Mouse (Mus musculus): Measurements from ENCODE around the gene Zfp143. TPM values are rescaled to one million over a fixed set of nuclear protein-coding genes. Genes with fewer than 3 reads are reported as not detected.
"Not testable (repeated sequence)": the region's sequence is repeated elsewhere in the genome, so short reads cannot be mapped to it uniquely, and the experiment has no call there.

Zfp143 gene
- polyA plus RNA-seq, 1 experiment from 2014 or later = 26.0 TPM

DNA sequence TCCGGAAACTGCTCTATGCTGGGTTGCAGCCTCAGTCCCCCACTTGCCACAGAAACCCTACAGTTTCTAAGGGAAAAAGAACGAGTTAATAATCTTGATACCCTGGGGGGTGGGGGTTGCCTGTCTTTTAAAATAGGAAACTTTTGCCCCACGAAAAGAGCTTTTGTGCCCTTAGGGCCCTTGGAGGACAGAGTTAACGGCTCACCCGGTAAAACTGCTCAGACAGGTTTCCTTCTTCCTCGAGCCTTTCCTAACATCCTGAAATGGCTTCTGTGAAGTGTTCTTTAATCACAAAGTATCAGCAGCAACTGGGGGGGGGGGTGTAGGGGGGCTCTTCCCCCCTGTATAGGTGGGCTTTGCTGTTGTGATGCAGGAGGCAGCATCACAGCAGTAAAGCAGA is 39.8 kb downstream of the Zfp143 start:
- WGBS = 52% methylated on average over 6 of the region's 6 CpGs
- Histone ChIP-seq H3K36me3 (peaks cover 11% of the 10 kb centered on the region), H3K27me3 (replicated peaks) (no peaks in the 10 kb centered on the region), H3K27ac (no peak overlapping the region), H3K4me2 (replicated peaks) (no peak overlapping the region), H3K9me3 (no peaks in the 10 kb centered on the region), H3K9ac (no peak overlapping the region), H3K4me1 (no peaks in the 10 kb centered on the region), H3K4me3 (no peak overlapping the region)
- no peak for ATAC-seq (ENCODE audit: low FRiP score, low read depth)

DNA sequence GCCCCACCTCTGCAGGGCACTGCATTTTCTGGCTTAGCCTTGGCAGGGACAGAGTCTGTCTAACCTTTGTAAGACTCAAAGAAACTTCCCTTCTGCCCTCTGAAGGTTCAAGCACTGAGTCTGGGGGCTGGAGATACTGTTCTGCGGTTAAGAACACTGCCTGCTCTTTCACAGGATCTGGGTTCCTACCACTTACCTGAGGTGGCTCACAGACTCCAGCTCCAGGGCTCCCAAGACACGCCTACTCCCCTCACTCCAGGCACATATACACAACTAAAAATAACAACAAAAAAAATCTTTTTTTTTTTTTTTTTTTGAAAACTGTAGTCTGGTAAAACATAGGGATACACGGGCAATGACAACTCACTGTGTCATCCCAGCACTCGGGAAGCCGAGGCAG is 40.2 kb downstream of the Zfp143 start:
- H3K27ac ChIP-seq = no peak overlapping the region
- H3K27me3 ChIP-seq (replicated peaks) = no peaks in the 10 kb centered on the region
- H3K9me3 ChIP-seq = no peaks in the 10 kb centered on the region
- no peak overlapping the region for H3K9ac ChIP-seq
- WGBS = 80% methylated on average over 5 of the region's 5 CpGs
- no peak overlapping the region for H3K4me3 ChIP-seq
- H3K4me2 ChIP-seq (replicated peaks) = no peak overlapping the region
- no peak for ATAC-seq (ENCODE audit: low FRiP score, low read depth)
- peaks cover 7% of the 10 kb centered on the region for H3K36me3 ChIP-seq
- no peaks in the 10 kb centered on the region for H3K4me1 ChIP-seq

DNA sequence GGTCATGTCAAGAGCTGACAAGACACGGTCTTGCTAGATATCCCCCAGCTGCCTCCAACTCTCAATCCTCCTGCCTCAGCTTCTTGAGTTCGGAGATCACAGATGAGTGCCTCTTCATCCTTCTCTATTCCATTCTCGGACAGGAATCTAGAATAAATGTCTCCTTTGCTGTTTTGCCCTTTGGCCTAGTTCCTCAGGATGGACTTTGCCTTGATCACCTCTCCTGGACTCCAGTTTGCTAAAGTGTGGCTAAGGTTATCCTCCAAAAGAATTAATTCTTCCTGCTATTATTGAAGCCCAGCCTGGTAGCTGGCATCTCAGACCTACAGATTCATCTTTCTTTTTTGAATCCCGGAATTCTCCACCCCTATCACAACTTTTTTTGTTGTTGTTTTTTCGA is 44.0 kb downstream of the Zfp143 start:
- Histone ChIP-seq H3K27me3 (replicated peaks) (no peaks in the 10 kb centered on the region), H3K36me3 (no peaks in the 10 kb centered on the region), H3K27ac (no peak overlapping the region), H3K4me2 (replicated peaks) (no peak overlapping the region), H3K4me3 (no peak overlapping the region), H3K4me1 (peaks cover 7% of the 10 kb centered on the region; the same call in 1 of the 2 replicates), H3K9me3 (no peaks in the 10 kb centered on the region), H3K9ac (no peak overlapping the region)
- WGBS = 85% methylated on average over 5 of the region's 5 CpGs
- no peak for ATAC-seq (ENCODE audit: low FRiP score, low read depth)

DNA sequence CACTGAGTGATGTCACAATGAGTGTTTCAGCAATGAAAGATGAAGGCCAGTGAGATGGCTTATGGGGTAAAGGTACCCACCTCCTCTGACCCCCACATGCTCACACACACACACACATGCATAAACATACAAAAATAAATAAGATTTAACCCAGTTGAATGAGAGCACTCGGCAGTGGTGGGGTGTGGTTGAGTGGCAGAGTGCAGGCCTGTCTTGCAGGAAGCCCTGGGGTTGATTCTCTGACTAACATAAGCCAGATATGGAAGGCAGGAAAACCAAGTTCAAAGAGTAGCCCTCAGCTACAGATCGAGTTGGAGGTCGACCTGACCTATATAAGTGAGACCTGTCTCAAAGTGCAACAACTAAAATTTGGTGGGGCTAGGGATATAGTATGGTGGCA is 45.6 kb downstream of the Zfp143 start:
- peaks cover 7% of the 10 kb centered on the region; the same call in 1 of the 2 replicates for H3K4me1 ChIP-seq
- H3K27ac ChIP-seq = no peak overlapping the region
- no peak overlapping the region for H3K9ac ChIP-seq
- H3K4me2 ChIP-seq (replicated peaks) = no peak overlapping the region
- no peaks in the 10 kb centered on the region for H3K9me3 ChIP-seq
- no peak for ATAC-seq (ENCODE audit: low FRiP score, low read depth)
- no peaks in the 10 kb centered on the region for H3K27me3 ChIP-seq (replicated peaks)
- H3K4me3 ChIP-seq = no peak overlapping the region
- WGBS = 75% methylated on average over 3 of the region's 3 CpGs
- no peaks in the 10 kb centered on the region for H3K36me3 ChIP-seq

DNA sequence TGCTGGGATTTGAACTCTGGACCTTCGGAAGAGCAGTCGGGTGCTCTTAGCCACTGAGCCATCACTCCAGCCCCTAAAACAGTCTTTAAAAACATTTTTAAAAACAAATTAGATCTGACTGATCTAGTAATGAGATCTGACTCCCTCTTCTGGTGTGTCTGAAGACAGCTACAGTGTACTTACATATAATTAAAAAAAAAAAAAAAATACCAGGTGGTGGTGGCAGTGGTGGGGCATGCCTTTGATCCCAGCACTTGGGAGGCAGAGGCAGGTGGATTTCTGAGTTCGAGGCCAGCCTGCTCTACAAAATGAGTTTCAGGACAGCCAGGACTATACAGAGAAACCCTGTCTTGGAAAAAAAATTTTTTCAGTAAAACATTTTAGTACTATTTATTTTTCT is 47.5 kb downstream of the Zfp143 start:
- WGBS = 97% methylated on average over 3 of the region's 3 CpGs
- not testable (repeated sequence) for ATAC-seq (ENCODE audit: low FRiP score, low read depth); H3K4me1 ChIP-seq; H3K4me3 ChIP-seq; H3K27me3 ChIP-seq (replicated peaks); H3K27ac ChIP-seq; H3K9me3 ChIP-seq; H3K9ac ChIP-seq; H3K4me2 ChIP-seq (replicated peaks); H3K36me3 ChIP-seq

DNA sequence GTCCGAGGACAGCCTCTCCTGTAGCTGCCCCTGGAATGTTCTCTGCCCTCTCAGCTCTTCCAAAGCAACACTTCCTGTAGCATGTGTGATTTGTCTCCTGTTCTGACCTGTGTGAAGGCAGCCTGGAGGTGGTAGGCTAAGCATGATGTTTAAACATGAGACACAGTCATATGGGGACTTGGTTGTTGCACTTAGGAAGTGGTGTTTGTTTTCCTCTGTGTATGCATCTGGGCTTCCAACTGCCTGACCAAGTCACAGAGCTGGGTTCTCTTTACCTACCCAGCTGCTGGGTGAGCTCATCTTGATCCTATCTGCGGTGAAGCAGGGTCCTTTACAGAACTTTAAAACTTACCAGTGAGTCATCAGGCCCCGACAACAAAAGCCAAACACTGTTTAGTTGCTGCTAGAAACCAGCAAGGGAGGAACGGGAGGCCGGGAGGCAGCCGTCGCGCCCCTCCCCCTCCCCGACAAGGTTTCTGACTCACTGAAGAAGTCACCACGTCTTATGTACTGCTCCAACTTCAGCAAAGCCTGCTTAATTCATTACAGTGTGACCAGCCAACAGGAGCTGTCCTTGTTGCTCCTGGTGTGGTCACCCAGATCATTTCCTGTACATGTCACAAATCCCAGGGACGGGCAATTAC is 48.1 kb downstream of the Zfp143 start:
- no peak overlapping the region for H3K27ac ChIP-seq
- H3K36me3 ChIP-seq = no peaks in the 10 kb centered on the region
- H3K4me1 ChIP-seq = peaks cover 7% of the 10 kb centered on the region; the same call in 1 of the 2 replicates
- H3K9me3 ChIP-seq = no peaks in the 10 kb centered on the region
- no peak overlapping the region for H3K4me3 ChIP-seq
- H3K4me2 ChIP-seq (replicated peaks) = no peak overlapping the region; the same call in 1 of the 2 replicates
- H3K9ac ChIP-seq = 0 out of 2 replicates have a peak overlapping the region, but pooled peaks have one; percentile 5
- WGBS = 18% methylated on average over 11 of the region's 11 CpGs
- H3K27me3 ChIP-seq (replicated peaks) = no peaks in the 10 kb centered on the region
- ATAC-seq (ENCODE audit: low FRiP score, low read depth) = no peak

DNA sequence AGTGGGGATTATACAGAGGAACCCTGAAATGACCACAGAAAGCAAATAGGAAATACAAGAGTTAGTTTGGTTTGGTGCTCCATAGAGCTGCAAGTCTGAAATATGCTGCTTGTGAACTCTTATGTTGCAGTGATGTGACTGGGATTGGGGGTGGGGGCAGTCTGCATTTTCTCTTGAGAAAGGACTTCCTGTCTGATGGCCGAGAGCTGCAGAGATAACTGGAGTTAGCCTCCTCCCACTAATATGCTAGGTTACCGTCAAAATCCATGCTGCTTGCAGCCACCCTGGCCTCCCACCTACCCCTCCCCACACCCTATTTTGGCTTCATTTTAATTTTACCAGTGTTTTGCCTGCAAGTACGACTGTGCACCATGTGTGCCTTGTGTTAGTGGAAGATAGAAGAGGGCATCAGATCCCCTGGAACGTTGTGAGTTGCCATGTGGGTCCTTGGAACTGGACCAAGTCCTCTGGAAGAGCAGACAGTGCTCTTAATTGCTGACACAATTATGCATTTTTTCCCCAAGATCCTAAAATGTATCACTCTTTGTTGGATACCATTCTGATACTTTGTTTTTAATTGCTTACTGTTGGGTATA is 49.1 kb downstream of the Zfp143 start:
- Histone ChIP-seq H3K4me3 (no peak overlapping the region), H3K9ac (no peak overlapping the region), H3K27me3 (replicated peaks) (no peaks in the 10 kb centered on the region), H3K27ac (no peak overlapping the region), H3K9me3 (no peaks in the 10 kb centered on the region), H3K4me2 (replicated peaks) (no peak overlapping the region), H3K4me1 (peaks cover 7% of the 10 kb centered on the region; the same call in 1 of the 2 replicates), H3K36me3 (no peaks in the 10 kb centered on the region)
- WGBS = 60% methylated on average over 4 of the region's 4 CpGs
- no peak for ATAC-seq (ENCODE audit: low FRiP score, low read depth)

DNA sequence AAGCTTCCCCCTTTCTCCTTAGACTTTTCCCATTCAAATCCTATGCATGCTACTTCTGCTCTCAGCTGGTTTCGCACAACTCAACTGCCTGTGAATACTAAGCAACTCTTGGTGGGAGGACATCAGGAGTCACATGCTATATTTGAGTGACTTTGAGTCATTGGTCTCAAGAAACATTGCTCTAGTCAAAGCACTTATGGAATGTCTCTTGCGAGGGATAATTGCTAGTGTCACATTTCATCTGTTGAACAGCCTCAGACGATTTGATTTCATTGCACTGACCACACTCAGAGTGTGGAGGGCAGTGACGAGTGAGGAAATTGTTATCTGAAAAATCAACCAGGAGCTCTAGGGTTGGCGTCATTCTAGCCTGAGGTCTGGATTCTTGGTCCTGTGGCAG is 53.7 kb downstream of the Zfp143 start:
- Histone ChIP-seq H3K27ac (no peak overlapping the region), H3K4me2 (replicated peaks) (no peak overlapping the region), H3K4me1 (no peaks in the 10 kb centered on the region), H3K27me3 (replicated peaks) (no peaks in the 10 kb centered on the region), H3K4me3 (no peak overlapping the region), H3K9ac (no peak overlapping the region), H3K36me3 (no peaks in the 10 kb centered on the region), H3K9me3 (no peaks in the 10 kb centered on the region)
- 68% methylated on average over 5 of the region's 5 CpGs for WGBS
- ATAC-seq (ENCODE audit: low FRiP score, low read depth) = no peak

DNA sequence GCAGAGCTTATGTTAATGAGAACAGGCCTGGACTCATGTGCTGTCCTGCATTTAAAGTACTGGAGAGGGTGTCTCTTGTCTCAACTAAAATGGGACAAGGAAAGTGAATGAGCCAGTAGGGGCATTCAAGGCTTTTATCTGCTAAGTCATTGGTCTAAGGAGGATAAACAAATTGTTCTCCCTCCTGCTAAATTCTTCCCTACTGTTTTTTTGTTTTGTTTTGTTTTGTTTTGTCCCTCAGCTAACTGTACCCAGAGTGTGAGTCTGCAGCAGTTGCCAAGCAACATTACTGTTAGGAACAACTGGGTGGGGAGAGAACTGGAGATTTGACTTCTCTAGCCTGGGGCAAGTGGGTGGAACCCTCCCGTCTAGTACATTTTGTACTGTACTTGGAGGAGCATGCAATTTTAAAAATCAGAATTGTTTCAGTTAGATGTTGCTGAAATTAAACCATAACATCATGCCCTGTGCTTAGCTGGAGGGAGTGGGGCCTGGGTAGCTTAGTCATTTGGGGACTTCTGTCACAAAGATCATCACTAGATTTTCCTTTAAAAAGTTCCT is 55.8 kb downstream of the Zfp143 start:
- Histone ChIP-seq H3K9ac (no peak overlapping the region), H3K27me3 (replicated peaks) (no peaks in the 10 kb centered on the region), H3K4me3 (no peak overlapping the region), H3K4me1 (no peaks in the 10 kb centered on the region), H3K36me3 (no peaks in the 10 kb centered on the region), H3K27ac (no peak overlapping the region), H3K9me3 (no peaks in the 10 kb centered on the region), H3K4me2 (replicated peaks) (no peak overlapping the region)
- 37% methylated on average over 1 of the region's 1 CpGs for WGBS
- ATAC-seq (ENCODE audit: low FRiP score, low read depth) = no peak

DNA sequence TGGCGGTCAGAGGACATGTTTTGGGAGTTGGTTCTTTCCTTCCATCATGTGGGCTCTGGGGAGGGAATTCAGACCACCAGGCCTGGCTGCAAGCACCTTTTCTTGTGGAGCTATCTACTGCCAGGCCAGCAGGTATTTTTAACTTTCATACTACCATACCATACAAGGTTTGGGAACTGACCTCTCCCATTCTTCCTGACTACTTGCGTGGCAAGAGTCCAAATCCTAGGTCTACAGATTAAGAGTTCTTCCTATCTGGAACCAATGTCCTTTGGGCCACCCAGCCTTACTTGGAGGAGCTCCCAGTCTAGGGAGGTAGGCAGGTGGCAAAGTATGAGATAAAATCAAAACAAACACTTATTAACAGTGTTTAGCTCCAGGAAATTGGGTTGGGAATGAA is 57.4 kb downstream of the Zfp143 start:
- Histone ChIP-seq H3K9ac (no peak overlapping the region), H3K9me3 (no peaks in the 10 kb centered on the region), H3K4me2 (replicated peaks) (no peak overlapping the region), H3K27me3 (replicated peaks) (no peaks in the 10 kb centered on the region), H3K36me3 (no peaks in the 10 kb centered on the region), H3K27ac (no peak overlapping the region), H3K4me1 (no peaks in the 10 kb centered on the region), H3K4me3 (no peak overlapping the region)
- ATAC-seq (ENCODE audit: low FRiP score, low read depth) = no peak
- WGBS = 91% methylated on average over 2 of the region's 2 CpGs

DNA sequence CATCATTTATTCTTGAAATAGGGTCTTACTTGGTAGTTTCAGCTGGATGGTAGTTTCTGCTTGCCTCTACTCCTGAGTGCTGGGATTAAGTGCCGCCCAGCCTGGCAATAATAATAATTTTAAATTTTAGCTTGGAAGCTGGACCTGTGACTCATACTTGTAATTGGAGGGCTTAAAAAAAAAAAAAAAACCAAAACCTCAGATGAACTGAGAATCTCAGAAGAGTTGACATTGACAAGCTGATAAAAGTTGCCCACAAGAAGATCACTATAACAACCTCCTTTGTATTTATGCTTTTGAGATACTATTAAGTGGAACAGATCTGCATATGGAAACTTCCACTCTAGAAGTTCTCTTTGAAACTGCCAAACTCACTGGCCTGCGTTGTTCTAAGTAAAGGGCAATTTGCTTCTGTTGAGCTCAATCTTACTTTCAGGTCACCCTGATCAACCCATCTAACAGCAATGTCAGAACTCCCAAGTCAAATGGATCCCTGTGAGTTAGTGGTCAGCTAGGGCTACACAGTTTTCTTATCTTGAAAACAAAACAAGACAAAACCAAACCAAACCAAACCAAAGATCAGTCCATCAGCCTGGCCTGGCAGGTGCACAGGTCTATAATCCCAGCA is 59.3 kb downstream of the Zfp143 start:
- Histone ChIP-seq H3K36me3 (no peaks in the 10 kb centered on the region), H3K4me2 (replicated peaks) (no peak overlapping the region), H3K9me3 (no peaks in the 10 kb centered on the region), H3K27ac (no peak overlapping the region), H3K9ac (no peak overlapping the region), H3K4me3 (no peak overlapping the region), H3K4me1 (peaks cover 5% of the 10 kb centered on the region; the same call in 1 of the 2 replicates), H3K27me3 (replicated peaks) (no peaks in the 10 kb centered on the region)
- 79% methylated on average over 2 of the region's 2 CpGs for WGBS
- no peak for ATAC-seq (ENCODE audit: low FRiP score, low read depth)

DNA sequence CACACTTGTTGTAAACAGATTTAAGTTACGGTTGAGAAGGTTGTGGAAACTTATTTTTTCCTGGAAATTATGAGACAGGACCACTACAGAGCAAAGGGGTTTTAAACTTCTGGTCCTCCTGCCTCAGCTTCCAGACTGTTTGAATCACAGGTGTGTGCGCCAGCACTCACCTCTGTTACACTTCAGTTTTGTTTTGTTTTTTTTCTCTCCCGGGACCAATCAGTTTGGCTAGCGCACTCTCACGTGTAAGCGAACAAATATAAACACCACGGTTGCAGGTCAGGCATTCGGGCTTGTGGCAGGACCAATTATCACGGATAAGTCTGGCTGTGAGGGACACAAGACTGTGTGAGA is 60.1 kb downstream of the Zfp143 start:
- Histone ChIP-seq H3K9ac (peak overlapping the region; percentile 49), H3K4me2 (replicated peaks) (peak overlapping the region; percentile 65), H3K9me3 (no peaks in the 10 kb centered on the region), H3K4me1 (peaks cover 5% of the 10 kb centered on the region; the same call in 1 of the 2 replicates), H3K27me3 (replicated peaks) (no peaks in the 10 kb centered on the region), H3K36me3 (no peaks in the 10 kb centered on the region), H3K27ac (no peak overlapping the region), H3K4me3 (peak overlapping the region; percentile 96)
- 5% methylated on average over 9 of the region's 9 CpGs for WGBS
- no peak for ATAC-seq (ENCODE audit: low FRiP score, low read depth)

Measured in neural tube, embryonic 12.5 days (tissue).